Mouse (Mus musculus) kidney, postnatal 25 days (tissue): ENCODE measurements at regions not wholly inside any gene's neighbourhood (a gene's known extent, or its start where the extent isn't known, plus 50 kb on each side); places are given as distances from the start of the nearest gene placed in this dataset.
"Not testable (repeated sequence)": the region's sequence is repeated elsewhere in the genome, so short reads cannot be mapped to it uniquely, and the experiment has no call there.

Experiments used
- DNase-seq, 2 experiments: peaks; one replicate each; pipeline ENCODE4 v3.0.0; 2021; ENCODE audit warnings: mixed read lengths in 2 of 2

DNA sequence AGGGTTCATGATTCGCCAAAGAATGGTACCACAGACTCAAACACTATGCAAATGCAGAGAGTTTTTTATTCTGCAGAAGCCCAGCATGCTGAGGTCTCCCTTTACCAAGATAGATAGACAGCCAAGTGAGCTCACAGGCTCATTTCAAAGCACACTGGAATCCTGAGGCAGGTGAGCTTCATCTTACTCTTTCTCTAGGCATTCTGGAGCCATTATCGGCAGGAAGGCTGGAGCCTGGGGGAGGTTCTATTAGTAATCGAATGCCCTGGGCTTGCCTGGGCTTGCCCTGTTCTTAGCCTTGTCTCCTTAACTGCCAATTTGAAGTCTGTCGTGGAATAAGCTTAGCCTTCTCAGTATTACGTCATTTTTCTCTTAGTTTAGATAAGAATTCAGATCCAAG, 121.6 kb upstream of the Trim24 start:
- no peak for DNase-seq

GRCm38 (mm10) chr6:37750271-37750670, 120.3 kb upstream of the Trim24 start:
- no peak for DNase-seq

DNA sequence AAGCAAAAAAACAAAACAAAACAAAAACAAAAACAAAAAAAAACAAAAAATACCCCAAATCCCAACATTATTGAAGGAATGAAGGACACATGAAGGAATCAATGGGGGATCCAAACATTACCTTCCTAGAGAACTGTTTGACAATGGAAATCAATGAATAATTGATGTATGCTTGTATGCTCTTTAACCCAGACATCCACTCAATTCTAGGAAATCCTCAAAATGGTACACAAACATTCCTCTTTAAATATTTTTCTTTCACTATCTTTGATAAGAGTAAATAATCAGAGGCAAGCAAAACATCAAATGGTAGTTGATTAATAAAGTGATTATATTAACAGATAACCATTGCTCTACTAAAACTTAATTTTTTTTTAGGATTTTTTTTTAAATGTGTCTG, 118.9 kb upstream of the Trim24 start:
- no peak for DNase-seq

GRCm38 (mm10) chr6:37761003-37761402, 109.6 kb upstream of the Trim24 start:
- not testable (repeated sequence) for DNase-seq

DNA sequence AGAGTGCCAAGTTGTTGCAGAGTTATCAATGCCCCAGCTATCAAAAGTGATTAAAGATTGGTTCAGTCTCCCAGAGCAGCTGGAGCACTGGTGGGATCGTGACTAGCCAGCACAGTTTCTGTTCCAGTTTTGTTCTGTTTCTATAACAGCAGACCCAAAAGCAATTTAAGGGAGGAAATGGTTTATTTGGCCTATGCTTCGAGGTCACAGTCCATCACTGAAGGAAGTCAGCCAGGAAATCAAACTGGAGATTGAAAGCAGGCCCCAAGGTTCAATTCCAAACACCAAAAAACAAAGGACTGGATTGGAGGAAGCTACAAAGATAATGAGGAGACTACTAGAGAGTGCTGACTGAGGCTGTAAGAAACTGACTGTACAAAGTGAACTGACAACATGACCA, 107.6 kb upstream of the Trim24 start:
- DNase-seq: no peak

DNA sequence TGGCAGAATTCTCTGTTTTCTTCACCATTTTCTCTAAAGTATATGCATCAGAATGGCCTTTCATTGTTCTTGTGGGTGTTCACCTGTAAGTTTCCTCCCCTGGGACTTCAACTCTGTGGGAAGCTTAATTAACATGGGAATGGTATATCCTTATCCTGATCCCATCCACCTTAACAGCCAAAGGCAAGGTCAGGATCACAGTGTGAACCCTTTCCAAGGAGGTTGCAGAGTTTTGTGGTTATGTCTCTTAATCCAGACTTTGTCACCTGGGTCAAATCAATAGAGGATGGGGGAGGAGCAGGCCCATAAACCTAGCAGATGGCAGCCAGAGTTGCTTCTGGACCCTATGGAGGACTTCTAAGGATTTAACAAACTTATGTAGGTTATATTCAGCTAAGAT, 102.9 kb upstream of the Trim24 start:
- no peak for DNase-seq

GRCm38 (mm10) chr6:37773294-37773693, 97.3 kb upstream of the Trim24 start:
- DNase-seq: no peak

DNA sequence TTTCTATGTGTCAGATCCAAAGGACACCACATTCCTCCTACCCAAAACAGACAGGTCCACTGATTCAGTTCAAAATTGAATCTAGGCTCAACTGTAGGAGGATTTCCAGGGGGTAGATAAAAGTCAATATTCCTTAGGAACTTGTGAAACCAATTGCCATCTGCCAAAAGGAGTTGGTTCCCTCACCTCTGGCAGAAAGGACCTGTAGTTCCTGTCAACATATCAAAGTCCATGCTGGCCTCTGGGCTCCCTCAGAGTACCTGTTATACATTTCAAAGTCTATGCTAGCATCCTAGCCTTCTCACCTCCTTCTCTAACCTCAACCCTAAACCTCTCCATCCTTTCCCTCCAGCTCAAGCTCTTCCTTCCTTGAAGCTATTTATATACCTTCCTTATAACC, 95.5 kb upstream of the Trim24 start:
- DNase-seq: no peak

DNA sequence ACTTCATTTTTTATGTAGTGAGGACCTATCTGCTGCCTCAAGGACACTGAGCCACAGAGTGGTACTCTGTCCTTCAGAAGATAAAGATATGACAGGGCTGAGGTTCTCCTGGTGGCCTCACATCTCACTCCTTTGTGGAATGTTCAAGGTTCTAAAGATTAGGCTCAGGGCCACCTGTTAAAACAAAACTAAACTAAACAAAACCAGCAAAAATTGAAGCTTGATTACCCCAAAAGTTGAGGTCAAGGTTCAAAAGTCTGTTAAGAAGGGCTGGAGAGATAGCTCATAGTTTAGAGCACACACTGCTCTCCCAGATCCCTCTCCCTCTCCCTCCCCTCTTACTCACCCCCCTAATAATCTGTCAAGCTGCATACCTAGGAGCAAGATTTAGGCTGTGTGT, 90.7 kb upstream of the Trim24 start:
- DNase-seq: no peak

- DNase-seq: no peak
Observed at GRCm38 (mm10) chr6:37781894-37782293, 88.7 kb upstream of the Trim24 start.

DNA sequence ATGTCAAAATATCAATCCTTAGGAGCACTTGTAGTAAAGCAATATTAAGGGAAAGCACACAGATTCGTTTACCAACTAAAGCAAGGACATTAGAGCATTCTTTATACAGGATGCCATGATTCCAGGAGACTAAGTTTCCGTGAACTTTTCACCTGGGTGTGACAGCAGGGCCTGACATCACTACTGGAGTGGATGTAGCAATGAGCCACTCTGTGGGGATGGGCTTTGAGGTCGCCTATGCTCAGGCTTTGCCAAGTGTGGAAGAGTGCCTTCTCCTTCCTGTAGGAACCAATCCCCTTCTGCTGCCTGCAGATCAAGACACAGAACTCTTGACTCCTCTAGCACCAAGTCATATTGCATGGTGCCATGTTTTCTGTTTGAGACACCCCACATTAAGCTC, 85.3 kb upstream of the Trim24 start:
- DNase-seq: not testable (repeated sequence)

GRCm38 (mm10) chr6:37785741-37786140, 84.9 kb upstream of the Trim24 start:
- no peak for DNase-seq

GRCm38 (mm10) chr6:37787858-37788257, 82.8 kb upstream of the Trim24 start:
- DNase-seq: not testable (repeated sequence)

DNA sequence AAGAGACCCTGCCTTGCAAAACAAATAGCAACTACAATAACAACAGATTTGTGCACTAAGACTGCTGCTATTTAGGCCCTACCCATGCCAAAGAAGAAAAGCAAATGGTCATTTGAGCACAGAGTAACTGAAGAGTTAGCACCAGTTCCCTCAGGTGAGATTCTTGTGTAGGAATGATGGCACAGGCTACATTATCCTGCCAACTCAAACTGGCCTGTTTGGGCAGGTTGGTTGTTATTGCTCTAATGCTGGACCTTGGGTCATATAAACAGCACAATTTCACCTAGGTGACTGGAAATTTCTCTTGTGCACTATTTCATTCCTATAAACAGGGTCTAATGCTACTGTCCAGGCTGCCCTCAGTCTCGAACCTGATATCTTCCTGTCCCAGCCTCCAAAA, 79.7 kb upstream of the Trim24 start:
- no peak for DNase-seq

DNA sequence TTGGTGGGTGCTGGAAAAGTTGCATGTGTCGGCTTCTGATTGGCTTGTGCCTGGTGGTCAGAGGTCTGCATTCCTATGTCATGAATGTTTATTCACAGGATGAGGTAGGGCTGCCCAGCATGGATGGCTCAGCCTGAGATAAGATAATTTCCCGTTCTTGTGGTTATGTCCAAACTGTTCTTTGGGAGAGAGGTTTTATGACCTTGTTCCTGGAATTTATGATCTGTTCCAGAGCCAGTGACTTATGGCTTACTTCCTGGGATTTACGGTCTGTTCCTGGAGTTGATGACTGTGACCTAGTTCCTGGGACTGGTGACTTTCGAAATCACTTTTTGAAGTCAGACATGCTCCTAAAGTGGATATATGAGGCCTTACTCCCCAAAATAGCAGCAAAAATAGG, 76.4 kb upstream of the Trim24 start:
- no peak for DNase-seq

DNA sequence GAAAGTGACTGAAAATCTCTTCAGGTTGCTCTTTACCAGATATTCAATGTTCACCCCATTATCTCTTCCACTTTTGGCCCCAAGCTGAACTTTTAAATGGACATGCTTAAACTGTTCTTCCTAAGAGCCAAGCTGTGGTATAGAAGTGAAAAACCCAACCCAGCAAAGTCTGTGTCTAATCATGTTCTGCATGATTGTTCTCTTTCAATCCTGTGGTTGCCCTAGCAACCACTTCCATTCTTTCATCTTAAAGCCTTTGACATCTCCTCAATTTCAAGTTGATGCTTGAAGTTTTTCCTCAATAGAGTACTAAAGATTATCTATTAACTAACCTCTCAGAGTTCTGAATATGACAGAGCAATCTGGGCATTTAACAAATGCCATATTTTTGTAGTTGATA, 75.6 kb upstream of the Trim24 start:
- DNase-seq: no peak

GRCm38 (mm10) chr6:37803231-37803630, 67.4 kb upstream of the Trim24 start:
- no peak for DNase-seq

GRCm38 (mm10) chr6:37805896-37806295, 64.7 kb upstream of the Trim24 start:
- DNase-seq: peak in 1 of 2 experiments; percentile 28

- DNase-seq: not testable (repeated sequence)
Observed at GRCm38 (mm10) chr6:37806529-37807191, 64.0 kb upstream of the Trim24 start.

DNA sequence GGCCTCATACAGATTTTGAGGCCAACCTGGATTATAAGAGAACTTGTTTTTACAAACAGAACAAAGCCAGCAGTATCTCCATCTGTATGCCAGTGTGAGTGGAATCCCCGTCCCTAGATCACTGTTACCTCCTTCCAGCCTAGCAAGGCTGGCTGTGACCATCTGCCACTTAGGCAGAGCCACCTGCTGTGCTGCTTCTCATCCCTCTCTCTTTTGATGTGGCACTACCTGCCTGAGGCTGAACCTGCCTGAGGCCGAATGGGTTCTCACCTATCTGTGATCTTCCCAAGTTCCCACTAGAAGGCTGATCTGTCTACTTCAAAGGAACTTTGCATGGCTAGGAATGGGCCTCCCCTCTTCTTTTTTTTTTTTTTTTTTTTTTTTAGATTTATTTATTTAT, 55.4 kb upstream of the Trim24 start:
- DNase-seq: not testable (repeated sequence)
